Mouse (Mus musculus) adrenal gland, postnatal 0 days (tissue): ENCODE measurements around the gene Slain1. TPM values are rescaled to one million over a fixed set of nuclear protein-coding genes. Genes with fewer than 3 reads are reported as not detected.

Source experiments
- microRNA-seq: library from miRNA; unstranded; fragments of <30 nt; microRNA quantifications from one replicate; pipeline ENCODE4, GENCODE M21; 2016; ENCODE audit warnings: borderline replicate concordance; ENCODE audit not compliant: insufficient number of aligned reads
- polyA plus RNA-seq: library from polyadenylated mRNA; unstranded; fragments of >200 nt; fragmentation: Nextera tagmentation; extraction: Ambion mirVana; gene quantifications from 2 replicates; pipeline ENCODE4 v1.2.1, GENCODE M21; 2015

The Slain1 gene
- polyA plus RNA-seq = 1.3 and 1.4 TPM in 2 replicates

GRCm38 (mm10) chr14:103649896-103650334 lies at the start of gene Slain1:
Gene Slain1, plus strand, starts transcription at chr14:103650228.

Small RNAs within 50 kb of the gene (microRNA-seq; reads per million reads assigned to microRNA genes)
- not detected for gene Gm22877

Other genes starting within 250 kb of the Slain1 start
- 0.41 and 0.77 TPM in 2 replicates for gene Scel, start 136.9 kb upstream of the Slain1 start, polyA plus RNA-seq
- 35.8 and 40.8 TPM in 2 replicates for gene Ednrb, start 194.2 kb downstream of the Slain1 start, polyA plus RNA-seq